Mouse (Mus musculus) heart, adult 18-20 months (tissue): ENCODE measurements around the gene Tiam1. TPM values are rescaled to one million over a fixed set of nuclear protein-coding genes. Genes with fewer than 3 reads are reported as not detected.

ENCODE experiments used
- DNase-seq, 2 experiments: peaks; one replicate each; pipeline ENCODE4 v3.0.0; 2021 to 2022; ENCODE audit warnings: mixed read lengths in 1 of 2
- total RNA-seq, 2 experiments: library from RNA; stranded (reverse); gene quantifications; 2 replicates each; pipeline ENCODE4 v1.2.3; 2021

The Tiam1 gene
- total RNA-seq, 2 experiments from 2014 or later = 8.1 to 8.5 TPM

GRCm38 (mm10) chr16:89993991-89994825, 149.4 kb downstream of the Tiam1 start:
- DNase-seq = peak; percentile 13 to 14

DNA sequence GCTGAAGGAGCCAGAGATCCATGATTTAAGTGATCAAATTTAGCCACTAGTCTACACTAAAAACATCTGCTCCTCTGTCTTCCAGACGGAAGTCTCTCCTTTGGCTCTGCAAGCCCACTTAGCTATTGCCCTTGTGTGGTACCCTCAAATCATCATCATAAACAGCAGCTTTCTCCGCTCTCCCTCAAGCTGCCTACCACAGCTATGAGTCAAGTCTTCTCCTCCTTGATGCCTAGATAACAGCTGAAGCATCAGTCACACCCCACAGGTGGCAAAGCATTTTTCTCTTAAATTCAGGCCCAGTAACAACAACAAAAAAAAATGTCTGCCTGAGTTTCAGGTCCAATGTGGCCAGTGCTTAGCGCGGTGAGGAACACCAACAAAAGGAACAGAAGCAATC, 150.1 kb downstream of the Tiam1 start:
- no peak for DNase-seq

DNA sequence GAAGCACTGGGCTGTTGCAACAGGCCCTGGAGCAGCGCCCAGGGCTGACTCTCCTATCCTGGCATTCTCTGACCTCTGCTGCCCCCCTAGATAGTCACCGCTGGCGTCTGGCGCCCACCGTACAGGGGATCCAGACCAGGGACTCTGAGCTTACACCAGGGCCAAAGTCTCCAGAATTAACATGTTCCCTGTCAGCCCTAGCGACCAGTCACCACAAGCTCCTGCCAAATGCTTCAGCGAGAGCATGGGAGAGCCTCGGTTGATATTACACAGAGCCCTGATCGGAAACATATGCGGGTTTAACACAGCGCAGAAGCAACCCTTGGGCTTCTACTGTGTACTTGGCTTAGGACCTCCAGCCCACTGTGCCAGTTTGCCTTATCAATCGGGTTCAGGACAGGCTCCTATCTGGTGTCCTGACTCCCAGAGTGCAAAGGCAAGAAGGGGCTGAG, 151.8 kb downstream of the Tiam1 start:
- peak; percentile 76 to 86 for DNase-seq

DNA sequence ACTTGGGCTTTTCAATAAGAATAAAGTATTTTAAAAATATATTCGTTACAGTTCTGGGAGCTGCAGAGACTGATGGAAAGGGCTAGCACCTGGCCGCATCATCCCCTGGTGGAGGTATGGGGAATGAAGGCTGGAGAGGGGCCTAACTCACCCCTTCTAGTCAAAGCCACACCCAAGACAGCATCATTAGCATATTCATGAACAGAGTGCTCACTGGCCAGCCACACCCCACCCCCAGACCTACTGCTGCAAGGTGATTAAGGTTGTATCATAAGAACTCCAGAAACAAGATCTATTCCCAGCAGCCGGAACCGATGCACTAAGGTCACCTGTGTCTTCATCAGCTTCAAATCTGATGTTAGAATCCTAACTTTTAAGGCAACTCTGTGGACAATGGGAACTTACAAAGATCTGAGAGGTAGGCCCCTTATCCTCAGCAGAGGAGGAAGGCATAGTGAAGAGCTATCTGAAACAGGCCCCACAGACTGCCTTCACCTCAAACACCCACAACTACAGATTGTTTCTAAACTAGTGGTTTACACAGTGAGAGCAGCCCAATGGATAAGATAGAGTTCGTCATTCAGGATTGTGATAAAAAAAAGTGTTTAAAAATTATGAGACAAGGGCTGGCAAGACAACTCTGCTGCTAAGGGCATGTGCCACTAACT, 153.1 kb downstream of the Tiam1 start:
- no peak for DNase-seq

DNA sequence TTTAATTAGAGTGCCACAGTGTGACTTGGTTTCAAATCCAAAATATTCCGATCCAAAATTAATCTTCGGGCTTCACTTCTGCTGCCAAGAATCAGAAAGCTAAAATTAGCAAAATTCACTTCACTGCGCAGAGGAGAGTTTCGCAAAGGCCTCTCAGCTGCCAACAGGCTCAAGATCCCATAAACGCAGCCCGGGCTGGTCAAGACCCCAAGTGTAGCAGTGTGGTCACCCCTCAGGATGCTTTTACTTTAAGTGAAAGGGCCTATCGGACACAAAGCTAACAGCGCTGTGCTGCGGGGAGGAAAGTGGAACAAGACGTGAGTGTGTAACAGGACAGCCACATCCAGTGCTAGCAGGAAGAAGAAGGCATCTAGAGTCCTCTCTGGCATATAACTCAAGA, 153.8 kb downstream of the Tiam1 start:
- peak; percentile 19 to 33 for DNase-seq

GRCm38 (mm10) chr16:89986672-89987362, 156.8 kb downstream of the Tiam1 start:
- DNase-seq = peak in 1 of 2 experiments; percentile 7

- peak; percentile 24 to 31 for DNase-seq
Observed at GRCm38 (mm10) chr16:89985702-89986481, 157.7 kb downstream of the Tiam1 start.

DNA sequence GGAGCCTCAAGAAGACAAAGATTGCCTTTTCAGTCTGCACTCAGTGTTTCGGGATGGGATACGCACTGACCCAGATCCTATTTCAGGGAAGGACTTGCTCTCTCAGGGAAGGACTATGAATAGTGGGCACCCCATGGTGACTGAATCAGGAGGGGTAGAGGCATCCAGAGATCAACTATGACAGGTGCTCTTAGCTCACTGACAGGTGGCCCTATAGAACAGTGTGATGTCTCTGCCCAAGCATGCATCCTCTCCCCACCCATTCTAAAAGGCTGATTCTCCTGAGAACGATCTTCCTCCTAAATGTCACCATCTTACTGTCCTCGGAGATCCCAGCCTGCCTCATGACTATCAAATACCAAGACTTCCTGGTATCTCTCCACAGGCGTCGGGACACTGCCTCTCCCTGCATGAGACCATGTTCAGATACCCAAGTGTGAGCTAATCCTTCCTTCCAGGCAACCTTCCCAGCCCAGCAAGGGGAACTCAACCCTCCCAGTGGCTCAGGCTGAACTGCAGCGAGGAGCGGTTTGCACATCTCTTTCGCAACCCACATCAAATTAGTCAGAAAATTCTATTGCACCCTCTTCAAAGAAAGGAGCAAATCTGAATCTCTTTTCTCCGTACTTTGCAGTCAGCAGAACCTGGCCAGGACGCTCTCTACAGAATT, 163.4 kb downstream of the Tiam1 start:
- peak; percentile 44 to 69 for DNase-seq

GRCm38 (mm10) chr16:89975441-89975840, 168.1 kb downstream of the Tiam1 start:
- no peak for DNase-seq

DNA sequence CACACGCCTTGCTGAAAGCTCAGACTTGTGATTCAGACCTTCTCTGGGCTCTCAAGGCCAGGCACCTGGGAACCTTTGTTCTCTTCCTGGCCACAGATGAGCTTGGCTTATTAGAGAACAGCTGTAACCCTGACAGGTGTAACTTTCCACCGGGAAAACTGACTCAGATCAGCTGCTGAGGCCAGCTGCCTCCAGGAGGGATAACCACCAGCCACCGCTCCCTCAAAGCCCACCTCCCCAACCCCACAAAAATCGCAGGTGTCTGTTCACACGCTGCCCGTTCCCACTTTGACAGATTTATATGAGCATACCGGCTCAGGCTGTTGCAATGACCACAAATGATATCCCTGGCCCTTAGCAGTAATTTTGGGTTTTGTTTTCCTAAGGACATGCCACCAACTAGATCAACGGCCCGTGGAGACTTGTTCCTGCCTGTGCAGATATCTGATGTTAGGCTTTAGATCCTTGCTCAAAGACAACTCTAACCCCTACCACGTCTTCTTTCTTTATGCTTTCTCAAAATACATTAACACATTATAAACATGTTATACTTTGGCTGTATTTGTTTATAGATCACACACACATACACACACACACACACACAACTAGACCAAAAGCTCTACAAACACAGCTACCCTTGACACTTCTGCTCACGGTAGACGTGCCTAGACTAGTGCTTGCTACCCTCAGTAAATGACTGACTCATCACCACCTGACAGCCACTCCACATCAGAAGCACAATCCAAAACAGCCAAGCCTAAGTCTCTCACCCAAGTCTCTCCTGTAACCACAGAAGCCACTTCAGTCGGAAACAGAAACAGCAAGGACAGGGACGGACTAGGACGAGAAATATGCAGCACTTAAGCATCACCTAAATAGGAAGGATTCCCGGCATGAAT, 169.5 kb downstream of the Tiam1 start:
- DNase-seq = no peak

GRCm38 (mm10) chr16:89972854-89973487, 170.6 kb downstream of the Tiam1 start:
- DNase-seq = no peak

DNA sequence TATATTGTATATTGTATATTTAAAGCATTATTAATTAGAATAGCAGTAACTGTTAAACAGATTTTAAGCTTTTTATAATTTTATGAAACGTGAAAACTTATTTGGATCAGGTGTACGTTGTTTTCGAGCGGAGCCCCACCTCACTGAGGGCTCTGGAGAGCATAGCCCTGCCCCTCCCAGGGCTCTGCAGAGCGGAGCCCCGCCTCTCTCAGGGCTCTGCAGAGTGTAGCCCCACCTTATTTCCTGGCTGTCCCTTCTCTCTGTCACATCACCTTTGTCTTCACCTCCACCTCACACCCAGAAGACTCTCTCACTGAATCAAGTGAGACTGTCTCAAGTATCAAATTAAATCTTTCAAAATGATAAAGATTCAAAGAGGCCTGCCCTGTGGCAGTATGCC, 171.6 kb downstream of the Tiam1 start:
- DNase-seq = no peak

DNA sequence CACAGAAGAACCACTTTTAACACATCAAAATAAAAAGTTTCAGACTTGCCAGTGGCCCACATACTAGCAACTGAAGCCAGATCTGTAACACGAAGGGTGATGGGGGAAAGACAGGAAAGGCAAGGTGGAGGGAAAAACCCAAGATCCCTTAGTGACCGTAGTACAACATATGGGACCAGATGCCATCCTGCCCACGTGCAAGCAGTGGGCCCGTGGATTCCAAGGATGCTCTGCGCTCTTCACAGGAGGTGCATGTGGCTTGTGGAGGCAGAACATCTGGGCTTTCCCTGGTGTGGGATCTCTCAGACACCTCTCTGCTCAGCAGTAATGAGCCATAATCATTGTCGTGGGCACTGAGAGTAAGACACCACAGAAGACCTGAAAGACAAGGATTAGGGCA, 175.5 kb downstream of the Tiam1 start:
- DNase-seq = no peak

GRCm38 (mm10) chr16:89962876-89963275, 180.7 kb downstream of the Tiam1 start:
- no peak for DNase-seq

DNA sequence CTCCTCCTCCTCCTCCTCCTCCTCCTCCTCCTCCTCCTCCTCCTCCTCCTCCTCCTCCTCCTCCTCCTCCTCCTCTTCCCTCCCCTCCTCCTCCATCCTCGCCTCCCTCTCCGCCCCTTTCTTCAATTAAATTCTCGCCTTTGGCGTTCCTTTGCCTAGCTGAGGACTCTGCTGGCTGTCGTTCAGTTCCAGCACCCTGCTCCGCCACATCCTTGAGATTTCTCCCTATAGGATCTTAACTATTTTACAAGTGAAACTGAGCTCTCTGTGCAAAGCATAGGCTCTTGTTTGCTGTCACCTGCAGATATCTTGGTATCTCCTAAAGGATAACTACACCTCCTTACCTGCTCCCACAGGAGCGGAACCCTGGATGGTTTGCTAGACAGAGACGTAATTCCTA, 182.7 kb downstream of the Tiam1 start:
- DNase-seq = peak in 1 of 2 experiments; percentile 15

DNA sequence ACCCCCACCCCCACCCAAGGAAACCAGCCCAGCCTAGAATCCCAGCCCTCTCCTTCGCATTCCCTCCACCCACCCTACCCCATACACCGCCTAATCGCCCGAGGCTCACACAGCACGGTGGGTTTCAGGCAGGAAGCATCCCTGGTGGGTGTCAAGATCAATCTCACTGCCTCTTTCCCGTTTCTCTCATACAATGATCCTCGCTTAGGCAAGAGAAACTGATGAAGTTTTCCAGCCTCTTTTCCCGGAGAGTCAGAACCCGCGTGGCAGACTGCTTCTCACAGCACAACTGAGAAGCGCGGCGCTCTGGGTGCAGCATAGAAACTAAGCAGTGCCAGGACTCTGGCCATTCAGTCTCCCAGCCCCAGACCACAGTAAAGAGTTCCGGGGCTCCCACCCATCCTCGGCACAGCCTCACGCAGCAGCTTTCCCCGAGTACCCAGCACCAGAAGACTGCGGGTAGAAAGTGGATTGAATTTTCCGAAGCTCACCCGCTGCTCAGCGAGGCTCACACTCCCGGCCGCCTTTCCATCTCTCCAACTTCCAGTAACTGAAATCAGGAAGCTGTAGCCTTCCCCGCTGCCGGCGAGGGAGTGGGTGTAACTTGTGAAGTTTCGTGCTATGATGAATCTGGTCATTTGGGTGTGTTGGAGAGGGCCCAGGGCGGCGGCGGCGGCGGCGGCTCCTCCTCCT, 183.2 kb downstream of the Tiam1 start:
- peak; percentile 66 to 71 for DNase-seq

DNA sequence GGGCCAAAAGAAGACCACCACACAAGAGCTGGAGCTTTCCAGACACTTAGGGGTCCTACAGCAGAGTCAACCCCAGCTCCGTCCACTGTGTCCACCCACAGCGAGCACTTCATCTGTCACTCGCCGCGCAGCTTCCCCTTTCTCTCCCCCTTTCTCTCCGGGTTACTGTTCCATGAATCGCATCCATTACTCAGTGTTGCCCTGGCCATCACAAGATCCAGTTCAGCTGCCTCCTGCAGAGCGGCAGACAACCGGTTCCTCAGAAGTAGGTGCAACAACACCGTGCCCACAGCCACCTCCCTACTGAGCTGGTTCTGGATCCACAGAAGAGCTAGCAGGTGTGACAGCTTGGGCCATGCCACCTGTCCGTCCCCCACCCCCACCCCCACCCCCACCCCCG, 184.6 kb downstream of the Tiam1 start:
- no peak for DNase-seq

DNA sequence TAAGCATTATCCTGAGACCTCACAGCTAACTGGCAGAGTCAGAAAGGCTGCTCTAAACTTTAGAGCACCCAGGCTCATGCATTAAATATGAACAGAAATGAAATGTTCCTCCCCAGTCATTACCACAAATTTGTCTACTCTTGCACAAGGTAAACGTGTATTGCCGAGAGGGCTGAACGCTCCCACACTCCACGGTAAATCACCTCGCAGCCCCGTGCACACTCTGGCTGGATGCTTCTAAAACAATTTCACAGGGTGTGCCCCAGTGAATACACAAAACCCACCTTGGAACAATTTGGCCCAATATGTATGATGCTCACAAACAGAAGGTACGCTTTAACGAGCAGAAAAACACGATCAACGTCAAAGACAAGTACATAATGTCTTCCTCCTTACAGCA, 185.5 kb downstream of the Tiam1 start:
- DNase-seq = no peak

DNA sequence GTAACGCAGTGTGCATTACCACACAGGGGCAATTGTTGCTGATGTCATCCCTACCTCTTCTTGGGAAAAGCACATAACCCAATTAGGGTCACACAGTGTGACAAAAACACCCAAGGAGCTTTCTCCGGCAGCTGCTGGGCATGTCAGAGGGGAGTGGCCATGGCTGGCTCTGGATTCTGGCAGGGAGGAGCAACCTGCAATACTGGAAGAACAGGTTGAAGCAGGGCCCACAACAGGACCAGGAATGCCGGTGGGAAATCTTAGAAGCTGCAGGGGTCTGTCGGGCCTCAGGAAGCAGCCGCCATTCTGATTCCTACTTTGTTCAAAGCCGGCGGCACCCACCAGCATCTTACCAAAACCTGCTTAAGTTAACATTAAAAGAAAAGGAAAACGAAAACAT, 189.0 kb downstream of the Tiam1 start:
- no peak for DNase-seq
